Mouse (Mus musculus): ENCODE data around the gene Gm45716. TPM values are rescaled to one million over a fixed set of nuclear protein-coding genes. Genes with fewer than 3 reads are reported as not detected.
A peak's percentile ranks its signal among the peaks of the same experiment; 100 is the strongest.

Gene Gm45716
- polyA plus RNA-seq, 1 experiment from 2014 or later: 9.8 TPM

DNA sequence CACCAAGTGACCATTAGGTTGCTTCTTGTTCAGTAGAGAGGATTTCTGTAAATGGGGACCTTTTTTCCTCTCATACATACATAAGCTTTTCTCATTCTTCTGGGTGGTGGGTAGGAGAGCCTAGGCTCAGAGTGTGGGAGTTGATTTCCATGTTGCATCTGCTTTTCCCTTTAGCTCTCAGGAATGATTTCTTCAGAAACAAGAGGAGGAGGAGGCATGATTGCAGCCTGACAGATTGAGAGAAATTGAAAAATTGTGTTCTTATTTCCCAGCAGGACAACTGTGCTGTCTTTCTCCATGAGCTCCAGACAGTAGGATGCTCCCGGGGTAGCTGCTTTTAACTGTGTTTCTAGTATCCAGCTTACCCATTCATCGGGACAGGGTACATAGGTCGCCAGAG lies 67.1 kb downstream of the Gm45716 start:
- H3K9me3 ChIP-seq (replicated peaks): no peaks in the 10 kb centered on the region
- H3K4me3 ChIP-seq (replicated peaks): no peak overlapping the region
- H3K27ac ChIP-seq: no peak overlapping the region
- H3K4me2 ChIP-seq: no peak overlapping the region
- peaks cover 45% of the 10 kb centered on the region for H3K4me1 ChIP-seq
- ATAC-seq (replicated peaks; ENCODE audit: low FRiP score): no peak
- peaks cover 5% of the 10 kb centered on the region; the same call in 1 of the 2 replicates for H3K36me3 ChIP-seq
- WGBS: 94% methylated on average over 3 of the region's 3 CpGs
- no peak overlapping the region for H3K9ac ChIP-seq
- H3K27me3 ChIP-seq: no peaks in the 10 kb centered on the region

DNA sequence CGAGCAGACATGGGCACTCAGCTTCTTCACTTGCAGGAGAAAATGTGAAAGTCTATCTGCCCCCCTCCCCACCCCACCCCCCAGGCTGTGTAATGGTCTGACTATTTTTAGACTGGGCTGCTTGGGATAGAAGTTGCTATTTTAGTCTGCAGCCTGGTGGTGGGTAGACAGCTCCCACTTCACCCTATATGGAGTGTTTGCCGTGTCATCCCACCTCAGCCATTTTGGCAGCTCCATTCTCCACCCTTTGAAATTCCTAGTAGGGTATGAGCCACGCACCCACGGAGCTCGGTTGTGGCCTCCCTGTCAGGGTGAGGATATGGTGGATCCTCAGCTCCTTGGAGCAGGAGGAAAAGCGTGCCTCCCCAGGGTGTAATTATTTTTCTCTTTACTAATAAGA lies 68.2 kb downstream of the Gm45716 start:
- H3K4me3 ChIP-seq (replicated peaks): no peak overlapping the region
- H3K4me1 ChIP-seq: peaks cover 34% of the 10 kb centered on the region
- H3K27ac ChIP-seq: no peak overlapping the region
- no peak for ATAC-seq (replicated peaks; ENCODE audit: low FRiP score)
- H3K4me2 ChIP-seq: no peak overlapping the region
- no peak overlapping the region for H3K9ac ChIP-seq
- H3K36me3 ChIP-seq: peaks cover 16% of the 10 kb centered on the region
- H3K9me3 ChIP-seq (replicated peaks): no peaks in the 10 kb centered on the region
- whole genome bisulfite sequencing: 68% methylated on average over 6 of the region's 6 CpGs
- H3K27me3 ChIP-seq: no peaks in the 10 kb centered on the region

DNA sequence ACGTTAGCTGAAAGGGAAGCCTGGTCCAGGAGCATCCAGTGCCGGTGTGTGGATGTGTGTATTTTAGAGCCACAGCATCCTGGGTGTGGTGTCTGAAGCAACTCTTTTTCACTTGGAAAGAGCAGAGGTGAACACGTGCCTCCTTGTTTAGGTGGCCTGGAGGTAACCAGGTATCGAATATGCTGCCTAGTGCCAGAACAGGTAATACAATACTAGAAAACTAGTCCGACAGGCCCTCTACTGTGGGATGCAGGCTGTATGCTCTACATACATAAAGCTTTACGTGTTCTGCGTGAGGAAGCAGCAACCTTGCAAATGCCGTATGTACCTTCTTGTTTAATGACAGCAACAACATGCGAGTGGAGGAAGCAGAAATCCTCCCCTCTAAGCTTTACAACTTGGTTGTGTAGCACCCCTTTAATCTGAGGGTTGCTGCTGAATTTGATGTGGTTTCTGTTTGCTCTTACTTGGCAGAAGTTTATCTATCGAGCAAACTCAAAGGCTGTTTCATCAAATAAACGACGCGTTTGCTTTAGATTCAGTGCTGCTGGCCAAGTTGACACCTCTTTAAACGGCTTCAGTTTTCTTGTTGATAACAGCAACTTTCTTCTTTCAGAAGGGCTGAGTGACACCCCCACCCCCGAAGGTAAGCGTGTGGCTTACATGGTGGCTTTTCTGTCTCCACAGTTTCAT lies 69.5 kb downstream of the Gm45716 start:
- peaks cover 29% of the 10 kb centered on the region for H3K36me3 ChIP-seq
- 79% methylated on average over 16 of the region's 16 CpGs for WGBS
- H3K27me3 ChIP-seq: no peaks in the 10 kb centered on the region
- no peaks in the 10 kb centered on the region for H3K9me3 ChIP-seq (replicated peaks)
- H3K4me3 ChIP-seq (replicated peaks): no peak overlapping the region
- H3K27ac ChIP-seq: no peak overlapping the region
- H3K9ac ChIP-seq: no peak overlapping the region
- H3K4me2 ChIP-seq: no peak overlapping the region
- peaks cover 28% of the 10 kb centered on the region for H3K4me1 ChIP-seq
- ATAC-seq (replicated peaks; ENCODE audit: low FRiP score): no peak

DNA sequence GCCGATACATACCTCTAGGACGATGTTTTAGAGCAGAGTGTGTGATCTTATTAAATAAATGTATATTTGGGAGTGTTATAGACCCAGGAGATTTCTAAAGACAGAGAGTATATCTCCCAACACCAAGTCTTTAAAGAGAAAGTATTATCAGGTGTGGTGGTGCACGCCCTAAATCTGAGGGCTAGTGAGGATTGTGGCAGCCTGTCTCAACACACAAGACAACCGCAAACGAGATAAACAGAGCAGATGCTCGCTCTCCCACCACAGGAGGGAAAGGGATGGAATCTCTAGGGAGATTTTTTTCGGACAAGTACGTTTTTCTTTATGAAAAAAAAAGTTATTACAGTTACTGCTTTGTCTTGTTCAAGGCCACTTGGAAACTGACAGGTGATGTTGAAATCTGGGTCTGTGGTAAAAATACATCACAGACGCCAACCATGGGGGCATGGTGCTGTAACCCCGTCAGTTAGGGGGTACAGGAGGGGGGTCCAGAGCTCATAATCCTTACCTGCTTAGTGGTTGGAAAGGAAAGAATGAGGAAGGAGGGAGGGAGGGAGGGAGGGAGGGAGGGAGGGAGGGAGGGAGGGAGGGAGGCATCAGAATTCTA lies 70.9 kb downstream of the Gm45716 start:
- H3K27ac ChIP-seq: peak overlapping the region; percentile 27; the same call in 1 of the 2 replicates
- WGBS: 73% methylated on average over 10 of the region's 10 CpGs

DNA sequence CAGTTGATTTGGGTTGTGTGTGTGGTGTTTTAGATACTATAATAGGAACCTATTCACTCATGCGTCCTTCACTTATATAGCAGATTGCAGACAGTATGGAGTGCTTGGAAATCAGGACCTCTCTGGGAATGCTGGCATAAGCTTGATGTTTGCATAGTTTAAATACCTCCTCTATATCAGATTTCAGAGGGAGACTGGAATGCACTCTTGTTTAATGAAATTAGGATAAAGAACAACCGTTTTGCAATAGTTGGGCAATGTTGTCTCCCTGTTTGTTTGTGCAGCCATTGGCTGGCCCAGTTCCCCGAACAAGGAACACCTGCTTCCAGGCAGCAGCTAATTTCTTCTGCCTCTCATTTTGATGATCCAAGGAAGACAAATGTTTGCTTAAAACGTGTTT lies 71.6 kb downstream of the Gm45716 start:
- ATAC-seq (replicated peaks; ENCODE audit: low FRiP score): no peak

More for the DNA sequence above, 70.9 kb downstream of the Gm45716 start:
- H3K9ac ChIP-seq: no peak overlapping the region
- no peaks in the 10 kb centered on the region for H3K9me3 ChIP-seq (replicated peaks)
- no peak overlapping the region for H3K4me2 ChIP-seq
- H3K36me3 ChIP-seq: peaks cover 43% of the 10 kb centered on the region
- H3K27me3 ChIP-seq: no peaks in the 10 kb centered on the region
- no peak for ATAC-seq (replicated peaks; ENCODE audit: low FRiP score)
- no peak overlapping the region for H3K4me3 ChIP-seq (replicated peaks)
- peaks cover 19% of the 10 kb centered on the region for H3K4me1 ChIP-seq

DNA sequence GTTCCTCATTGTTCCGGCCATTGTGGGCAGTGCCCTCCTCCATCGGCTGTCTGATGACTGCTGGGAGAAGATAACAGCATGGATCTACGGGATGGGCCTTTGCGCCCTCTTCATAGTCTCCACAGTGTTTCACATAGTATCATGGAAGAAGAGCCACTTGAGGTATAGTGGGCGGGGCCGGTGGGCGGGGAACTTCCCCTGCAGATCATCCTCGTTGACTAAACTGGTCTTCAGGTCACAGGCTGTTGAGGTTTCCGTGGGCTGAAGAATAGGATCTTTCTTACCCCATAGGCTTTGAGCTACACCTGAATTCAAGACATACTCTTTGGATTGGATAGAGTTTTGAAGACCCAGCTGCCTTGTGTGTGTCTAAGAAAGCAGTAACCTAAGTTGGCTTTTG lies 72.3 kb downstream of the Gm45716 start:
- WGBS: 81% methylated on average over 9 of the region's 9 CpGs
- no peak overlapping the region for H3K27ac ChIP-seq
- peaks cover 54% of the 10 kb centered on the region for H3K36me3 ChIP-seq
- no peak overlapping the region for H3K9ac ChIP-seq
- H3K9me3 ChIP-seq (replicated peaks): no peaks in the 10 kb centered on the region
- H3K27me3 ChIP-seq: no peaks in the 10 kb centered on the region
- H3K4me1 ChIP-seq: peaks cover 18% of the 10 kb centered on the region
- H3K4me3 ChIP-seq (replicated peaks): no peak overlapping the region
- H3K4me2 ChIP-seq: no peak overlapping the region
- no peak for ATAC-seq (replicated peaks; ENCODE audit: low FRiP score)

More for the DNA sequence above, 71.6 kb downstream of the Gm45716 start:
- no peaks in the 10 kb centered on the region for H3K27me3 ChIP-seq
- H3K4me3 ChIP-seq (replicated peaks): no peak overlapping the region
- no peak overlapping the region for H3K4me2 ChIP-seq
- 0 out of 2 replicates have a peak overlapping the region, but pooled peaks have one; percentile 27 for H3K27ac ChIP-seq
- H3K9ac ChIP-seq: no peak overlapping the region
- peaks cover 47% of the 10 kb centered on the region for H3K36me3 ChIP-seq
- H3K4me1 ChIP-seq: peaks cover 19% of the 10 kb centered on the region
- 40% methylated on average over 4 of the region's 4 CpGs for WGBS
- no peaks in the 10 kb centered on the region for H3K9me3 ChIP-seq (replicated peaks)

DNA sequence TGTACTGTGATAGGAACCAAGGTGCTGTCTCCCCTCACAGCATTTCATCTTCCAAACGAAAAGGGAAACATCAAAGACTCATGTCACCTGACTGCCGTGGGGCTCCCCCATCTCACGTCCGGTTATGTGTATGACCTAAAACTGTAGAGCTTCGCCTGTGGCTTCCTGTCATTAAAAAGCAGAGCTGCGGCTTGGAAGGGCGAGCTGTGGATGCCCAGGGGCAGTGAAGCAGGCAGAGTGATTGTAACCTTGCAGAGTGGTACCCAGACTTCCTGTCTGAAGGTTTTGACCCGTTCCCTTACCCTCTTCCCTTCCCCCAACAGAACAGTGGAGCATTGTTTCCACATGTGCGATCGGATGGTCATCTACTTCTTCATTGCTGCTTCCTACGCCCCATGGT lies 76.7 kb downstream of the Gm45716 start:
- ATAC-seq (replicated peaks; ENCODE audit: low FRiP score): no peak
- no peak overlapping the region for H3K4me2 ChIP-seq
- peaks cover 71% of the 10 kb centered on the region for H3K36me3 ChIP-seq
- H3K27ac ChIP-seq: no peak overlapping the region
- H3K9me3 ChIP-seq (replicated peaks): no peaks in the 10 kb centered on the region
- peaks cover 11% of the 10 kb centered on the region for H3K4me1 ChIP-seq
- 70% methylated on average over 11 of the region's 11 CpGs for WGBS
- H3K9ac ChIP-seq: no peak overlapping the region
- H3K4me3 ChIP-seq (replicated peaks): no peak overlapping the region
- no peaks in the 10 kb centered on the region for H3K27me3 ChIP-seq

DNA sequence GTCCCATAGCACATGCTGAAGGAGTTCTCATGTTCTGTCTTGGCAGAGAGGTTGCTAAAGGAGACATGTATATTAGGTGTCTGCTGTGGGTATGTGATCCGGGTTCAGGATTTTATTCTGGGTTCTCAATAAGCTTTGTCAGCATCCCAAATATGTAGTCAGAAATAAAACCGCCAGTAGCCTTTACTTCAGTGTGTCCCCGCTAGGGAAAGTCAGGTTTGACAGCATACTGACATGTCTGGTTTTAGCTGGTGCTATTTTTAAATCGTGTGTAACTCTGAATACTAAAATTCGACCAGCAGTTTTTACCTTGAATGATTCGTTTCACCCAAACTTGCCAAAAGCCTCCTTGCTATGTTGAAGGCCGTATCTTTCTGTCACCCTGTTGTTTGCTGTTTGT lies 78.1 kb downstream of the Gm45716 start:
- H3K4me3 ChIP-seq (replicated peaks): no peak overlapping the region
- WGBS: 87% methylated on average over 7 of the region's 7 CpGs
- no peak overlapping the region for H3K9ac ChIP-seq
- H3K4me2 ChIP-seq: no peak overlapping the region
- ATAC-seq (replicated peaks; ENCODE audit: low FRiP score): no peak
- peaks cover 65% of the 10 kb centered on the region for H3K36me3 ChIP-seq
- no peaks in the 10 kb centered on the region for H3K27me3 ChIP-seq
- peaks cover 21% of the 10 kb centered on the region; the same call in 1 of the 2 replicates for H3K4me1 ChIP-seq
- H3K27ac ChIP-seq: no peak overlapping the region
- no peaks in the 10 kb centered on the region for H3K9me3 ChIP-seq (replicated peaks)

DNA sequence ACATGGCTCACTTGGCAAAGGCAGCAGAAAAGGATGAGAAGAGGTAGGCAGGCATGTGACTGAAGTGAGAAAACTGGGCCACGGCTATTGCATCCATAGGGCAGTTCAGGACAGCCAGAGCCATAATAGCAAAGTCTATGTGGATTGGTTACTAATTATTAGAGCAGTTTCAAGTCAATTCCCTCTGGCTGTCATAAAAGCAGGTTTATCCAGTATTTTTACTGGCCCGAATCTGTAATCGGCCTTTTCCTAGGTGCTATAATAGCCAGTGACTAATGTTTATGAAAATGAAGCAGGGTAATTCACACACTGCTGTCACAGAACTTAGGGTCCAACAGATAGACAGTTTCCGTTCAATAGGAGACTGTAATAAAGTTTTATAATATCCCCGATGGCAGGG lies 81.5 kb downstream of the Gm45716 start:
- Histone ChIP-seq H3K36me3 (peaks cover 56% of the 10 kb centered on the region), H3K9ac (no peak overlapping the region), H3K27me3 (no peaks in the 10 kb centered on the region), H3K4me1 (peaks cover 21% of the 10 kb centered on the region; the same call in 1 of the 2 replicates), H3K4me3 (replicated peaks) (no peak overlapping the region), H3K9me3 (replicated peaks) (no peaks in the 10 kb centered on the region), H3K4me2 (peak overlapping the region; percentile 38; the same call in 1 of the 2 replicates), H3K27ac (peak overlapping the region; percentile 48; the same call in 1 of the 2 replicates)
- WGBS: 38% methylated on average over 5 of the region's 5 CpGs
- ATAC-seq (replicated peaks; ENCODE audit: low FRiP score): peak; percentile 58; the same call in 1 of the 2 replicates

DNA sequence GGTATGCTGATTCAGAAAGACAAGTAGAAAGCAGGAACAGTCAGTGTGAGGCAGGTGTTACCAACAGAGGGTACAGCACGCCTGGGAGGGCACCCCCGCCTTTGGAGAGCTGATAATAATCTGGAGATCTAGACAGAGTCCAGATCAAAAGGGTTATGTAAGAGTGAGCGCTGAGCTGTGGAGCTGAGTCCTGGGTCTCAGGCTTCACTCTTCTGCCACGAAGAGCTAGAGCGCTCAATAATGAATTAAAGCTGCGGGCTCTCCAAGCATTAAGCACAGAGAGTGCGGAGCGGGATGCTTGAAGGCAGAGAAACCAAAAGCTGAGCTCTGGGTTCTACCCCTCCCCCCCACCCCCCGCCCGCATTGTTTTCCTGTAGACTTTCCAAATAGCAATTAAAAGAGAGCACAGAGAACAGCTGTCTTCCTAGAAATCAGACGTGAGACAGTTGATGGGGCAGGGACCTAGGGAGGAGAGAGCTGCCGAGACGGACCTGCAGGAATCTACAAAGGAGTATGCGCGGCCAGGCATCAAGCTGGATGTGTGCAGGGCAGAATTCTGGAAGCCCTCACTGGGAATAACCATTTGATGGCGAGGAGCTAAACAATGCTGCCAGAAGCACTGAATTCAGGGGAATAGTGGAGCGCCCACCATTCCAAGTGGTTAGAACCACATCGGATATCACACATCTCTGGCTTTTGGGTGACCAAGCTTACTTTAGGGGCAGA lies 82.1 kb downstream of the Gm45716 start:
- Histone ChIP-seq H3K4me3 (replicated peaks) (no peak overlapping the region), H3K36me3 (peaks cover 54% of the 10 kb centered on the region), H3K4me1 (peaks cover 21% of the 10 kb centered on the region; the same call in 1 of the 2 replicates), H3K27ac (peak overlapping the region; percentile 48; the same call in 1 of the 2 replicates), H3K9me3 (replicated peaks) (no peaks in the 10 kb centered on the region), H3K4me2 (peak overlapping the region; percentile 38), H3K9ac (no peak overlapping the region), H3K27me3 (no peaks in the 10 kb centered on the region)
- peak; percentile 73 for ATAC-seq (replicated peaks; ENCODE audit: low FRiP score)
- WGBS: 42% methylated on average over 18 of the region's 18 CpGs

DNA sequence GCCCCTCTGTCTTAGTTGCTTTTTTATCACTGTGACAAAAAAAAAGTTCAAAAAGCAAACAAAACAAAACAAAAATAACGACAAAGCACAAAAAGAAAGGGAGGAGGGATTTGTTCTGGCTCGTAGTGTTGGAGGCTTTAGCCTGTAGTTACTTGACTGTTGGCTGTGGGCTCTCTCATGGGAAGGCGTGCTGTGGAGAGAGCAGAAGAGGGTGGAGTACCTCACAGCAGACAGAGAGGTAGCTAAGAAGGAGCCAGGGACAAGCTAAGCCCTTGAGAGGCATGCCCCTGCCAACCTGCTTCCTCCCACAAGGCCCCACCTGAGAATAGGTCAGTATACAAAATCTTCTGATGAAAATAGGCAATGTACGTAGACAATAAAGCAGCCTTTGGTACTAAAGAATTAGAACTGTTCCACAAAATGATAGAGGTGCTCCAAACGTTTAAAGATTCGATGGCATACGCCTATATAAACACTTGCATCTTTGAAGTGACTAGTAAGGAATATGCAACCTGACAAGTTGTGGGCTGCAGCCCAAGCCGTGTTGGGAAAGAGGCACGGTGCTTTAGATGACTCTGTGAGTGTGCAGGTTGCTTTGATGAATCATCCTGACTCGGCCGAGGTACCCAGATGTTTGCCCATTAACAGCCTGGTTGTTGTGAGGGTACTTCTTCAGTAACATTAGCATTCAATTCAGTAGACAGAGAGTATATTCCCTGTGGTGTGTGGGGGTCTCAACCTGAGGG lies 82.8 kb downstream of the Gm45716 start:
- Histone ChIP-seq H3K9ac (no peak overlapping the region), H3K27ac (no peak overlapping the region), H3K9me3 (replicated peaks) (no peaks in the 10 kb centered on the region), H3K4me1 (peaks cover 21% of the 10 kb centered on the region; the same call in 1 of the 2 replicates), H3K4me3 (replicated peaks) (no peak overlapping the region), H3K4me2 (no peak overlapping the region), H3K36me3 (peaks cover 49% of the 10 kb centered on the region), H3K27me3 (no peaks in the 10 kb centered on the region)
- ATAC-seq (replicated peaks; ENCODE audit: low FRiP score): no peak
- 81% methylated on average over 11 of the region's 11 CpGs for WGBS
